Mouse (Mus musculus) G1E (cell line): ENCODE results near the gene Kcp.

Experiments
- CTCF ChIP-seq: IDR thresholded peaks from 2 replicates; pipeline ENCODE4 v1.5.1; 2012; ENCODE audit warnings: low read depth, low read length, inconsistent platforms, mixed read lengths
- GATA1 ChIP-seq: IDR thresholded peaks from 2 replicates; pipeline ENCODE4 v1.6.1; 2012; ENCODE audit warnings: borderline replicate concordance, low read length, inconsistent platforms, mixed read lengths

GRCm38 (mm10) chr6:29557112-29557511 is 49.4 kb upstream of the Kcp start:
- TF ChIP-seq CTCF = no peak
- no peak for TF ChIP-seq GATA1
